Mouse (Mus musculus) Muller cell, postnatal 12 days (primary cell): ENCODE results near the gene Krt80.
"Not testable (repeated sequence)": the region's sequence is repeated elsewhere in the genome, so short reads cannot be mapped to it uniquely, and the experiment has no call there.

Source experiments
- DNase-seq: peaks from one replicate; pipeline ENCODE4 v3.0.0-alpha.2; 2015; ENCODE audit errors: inconsistent ontology term

The Krt80 gene

DNA sequence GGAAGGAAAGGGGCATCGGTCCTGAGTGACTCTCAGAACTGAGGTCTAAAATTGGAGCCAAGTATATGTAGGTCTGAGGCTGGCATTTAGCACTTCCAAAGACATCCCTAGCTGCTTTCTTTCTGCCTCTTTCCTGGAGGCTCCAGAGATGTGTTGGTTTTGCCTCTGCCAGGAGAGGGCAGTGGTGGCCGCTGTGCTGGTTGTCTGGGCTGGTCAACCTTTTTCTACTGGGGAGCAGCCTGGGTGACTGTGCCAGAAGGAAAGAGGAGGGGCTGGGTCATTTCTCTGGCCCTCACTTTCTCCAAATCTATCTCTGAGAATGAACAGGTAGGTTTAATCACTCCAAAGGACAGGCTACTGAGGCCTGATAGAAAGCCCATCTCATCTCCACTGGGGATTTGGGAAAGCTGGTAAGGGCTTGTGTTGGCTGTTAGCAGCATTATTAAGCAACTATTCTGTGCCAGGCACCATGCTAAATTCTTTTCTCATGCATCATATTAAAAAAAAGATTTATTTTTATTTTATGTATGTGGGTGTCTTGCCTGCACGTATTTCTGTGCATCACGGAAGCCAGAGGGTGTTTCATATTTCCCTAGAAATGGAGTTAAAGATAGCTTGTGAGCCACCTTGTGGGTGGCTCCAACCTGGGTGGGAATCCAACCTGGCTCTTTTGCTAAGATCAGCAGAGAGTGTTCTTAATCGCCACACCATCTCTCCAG is 28.0 kb downstream of the Krt80 start:
- peak; percentile 36 for DNase-seq

DNA sequence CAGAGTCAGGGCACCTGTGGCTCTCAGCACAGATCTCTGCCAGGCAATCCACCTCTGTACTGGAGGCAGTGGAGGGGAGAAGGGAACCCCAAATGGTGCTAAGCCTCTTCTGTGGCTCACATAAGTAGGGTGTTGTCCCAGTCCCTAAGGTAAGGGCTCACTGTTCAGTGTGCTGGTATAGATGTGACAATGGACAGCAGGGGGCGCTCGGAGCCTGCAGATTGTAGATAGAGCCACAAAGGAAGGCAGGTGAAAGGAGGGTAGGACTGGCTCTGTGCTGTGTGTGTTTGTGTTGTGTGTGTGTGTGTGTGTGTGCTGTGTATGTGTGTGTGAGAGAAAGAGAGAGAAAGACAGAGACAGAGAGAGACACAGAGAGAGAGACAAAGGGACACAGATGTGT is 30.4 kb downstream of the Krt80 start:
- DNase-seq, result peak; percentile 71

DNA sequence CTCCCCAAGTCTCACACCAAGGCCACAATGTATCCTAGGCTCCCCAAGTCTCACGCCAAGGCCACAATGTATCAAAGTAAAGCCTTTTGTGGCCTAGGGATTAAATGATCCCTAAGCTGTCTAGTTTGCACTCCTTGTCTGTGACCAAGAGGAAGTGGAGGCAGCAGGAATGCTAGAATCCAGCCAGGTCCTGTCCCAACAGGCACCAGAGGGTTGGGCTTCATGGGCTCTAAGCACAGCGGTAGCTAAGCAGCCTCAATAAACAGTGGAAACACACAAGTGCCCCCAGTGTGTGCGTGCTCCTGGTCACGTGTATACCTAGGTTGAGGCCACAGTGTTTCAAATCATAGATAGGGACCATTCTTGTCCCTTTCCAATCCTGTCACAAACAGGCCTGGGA is 31.6 kb downstream of the Krt80 start:
- no peak for DNase-seq

DNA sequence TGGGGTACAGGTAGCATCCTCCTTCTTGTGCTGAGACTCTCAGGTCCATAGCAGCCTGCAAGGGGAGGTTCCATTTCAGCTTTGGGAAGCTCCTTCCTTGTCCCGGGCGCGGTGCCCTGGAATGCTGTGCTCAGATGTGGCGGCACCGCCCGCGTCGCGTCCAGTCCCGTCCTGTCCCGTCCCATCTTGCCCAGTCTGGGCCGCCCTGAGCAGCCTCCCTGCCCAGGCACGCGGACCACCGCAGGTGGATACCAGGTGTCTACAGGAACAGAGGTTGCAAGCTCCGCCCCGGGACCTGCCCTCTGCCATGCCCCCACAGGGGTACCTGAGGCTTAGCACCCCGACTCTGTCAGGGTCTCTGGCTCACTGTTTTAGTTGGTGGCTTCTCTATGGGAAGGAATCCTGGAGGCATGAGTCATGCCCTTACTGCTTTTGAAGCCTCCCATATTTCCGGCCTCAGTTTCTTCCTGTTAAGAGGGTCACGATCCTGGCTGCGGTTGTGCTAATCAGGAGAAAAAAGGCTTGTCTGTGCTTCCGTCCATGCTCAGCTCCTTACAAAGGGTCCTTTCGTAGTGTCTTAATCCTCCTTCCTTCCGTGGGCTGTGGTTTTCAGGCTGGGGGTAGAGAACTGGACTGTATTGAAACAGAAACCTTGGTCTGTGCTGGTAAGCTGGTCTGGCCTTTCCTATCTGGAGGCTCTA is 33.3 kb downstream of the Krt80 start:
- no peak for DNase-seq

DNA sequence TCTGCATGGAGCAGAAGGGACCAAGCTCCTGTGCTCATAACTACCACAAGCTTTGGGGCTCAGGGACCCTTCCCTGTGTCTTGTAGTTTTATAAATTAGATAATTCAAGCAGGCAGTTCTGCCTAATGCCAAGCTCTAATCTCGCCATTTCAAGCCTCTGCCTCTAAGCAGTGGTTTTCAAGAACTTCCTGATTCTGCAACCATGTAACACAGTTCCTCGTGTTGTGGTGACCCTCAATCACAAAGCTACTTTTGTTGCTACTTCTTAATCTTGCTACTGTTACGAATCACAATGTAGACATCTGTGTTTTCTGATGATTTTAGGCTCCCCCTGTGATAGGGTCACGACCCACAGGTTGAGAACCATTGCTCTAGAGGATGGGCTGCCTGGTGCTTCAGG is 36.3 kb downstream of the Krt80 start:
- DNase-seq, result no peak

DNA sequence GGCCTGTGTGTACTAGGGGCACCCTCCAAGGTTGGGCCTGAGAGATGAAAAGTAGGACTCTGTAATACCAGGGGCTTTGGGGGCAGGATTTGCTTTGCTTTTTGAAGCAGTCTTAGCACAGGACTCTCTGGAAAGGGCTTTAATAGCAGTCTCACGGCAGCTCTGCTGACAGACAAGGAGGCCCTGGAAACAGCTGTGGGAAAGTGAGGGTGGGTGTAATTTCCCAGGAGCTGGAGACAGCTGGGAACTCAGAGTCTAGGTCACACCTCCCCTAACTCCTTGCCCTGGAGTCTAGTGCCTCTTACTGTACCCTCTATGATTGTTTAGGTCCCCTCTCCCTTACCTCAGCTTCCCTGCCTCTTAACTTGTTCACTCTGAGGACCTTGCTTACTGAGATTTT is 36.8 kb downstream of the Krt80 start:
- no peak for DNase-seq

DNA sequence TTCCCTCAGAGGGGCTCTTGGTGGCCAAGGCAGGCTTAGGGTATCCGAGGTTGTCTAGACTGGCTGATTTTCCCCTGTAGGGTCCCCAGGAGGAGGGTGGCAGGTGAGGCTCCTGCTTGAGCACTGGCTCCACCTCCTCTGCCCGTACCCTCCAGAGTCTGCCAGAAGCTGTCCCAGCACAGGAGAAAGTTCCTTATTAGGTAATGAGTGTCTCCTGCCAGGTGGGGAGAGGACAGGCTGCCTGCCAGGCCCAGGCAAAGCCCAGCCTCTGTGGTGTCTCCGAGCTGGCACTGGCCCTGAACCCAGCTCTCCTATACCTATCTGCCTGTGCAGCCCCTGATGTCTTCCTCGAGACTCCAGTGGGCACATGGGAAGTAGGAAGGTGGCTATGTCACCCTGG is 37.6 kb downstream of the Krt80 start:
- DNase-seq, result no peak

DNA sequence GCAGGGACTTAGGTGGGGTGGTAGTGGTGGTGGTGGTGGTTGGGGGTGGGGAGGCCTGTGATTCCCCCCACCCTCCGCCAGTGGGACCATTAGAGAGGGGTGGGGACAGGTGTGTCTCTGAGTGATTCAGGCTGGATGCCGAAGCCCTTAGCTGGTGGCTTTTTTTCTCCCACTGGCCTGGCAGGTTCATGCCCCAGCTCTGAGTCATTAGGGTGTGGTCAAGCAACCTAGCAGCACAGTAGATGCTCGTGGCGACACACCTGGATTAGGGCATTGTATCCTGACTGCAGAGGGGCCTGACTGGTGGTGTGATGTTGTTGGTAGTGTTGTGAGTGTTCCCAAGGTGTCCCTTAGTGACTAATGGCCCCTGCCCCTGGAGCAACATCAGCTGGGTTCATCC is 38.9 kb downstream of the Krt80 start:
- no peak for DNase-seq

DNA sequence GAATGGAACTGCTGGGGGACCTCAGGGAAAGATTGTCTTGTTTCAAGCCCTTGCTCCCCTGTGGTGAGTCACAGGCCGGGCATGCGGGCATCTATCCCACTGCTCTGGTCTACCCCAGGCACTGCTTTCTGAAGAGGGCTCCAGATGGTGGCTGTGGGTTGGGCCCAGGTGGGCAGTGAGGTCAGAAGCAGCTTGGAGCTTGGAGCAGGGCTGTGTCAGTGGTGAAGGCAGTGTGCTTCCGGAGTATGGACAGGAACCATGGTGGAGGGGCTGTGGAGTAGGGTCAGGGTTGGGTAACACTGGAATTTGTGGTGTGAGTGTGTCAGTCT is 40.4 kb downstream of the Krt80 start:
- DNase-seq, result peak; percentile 83

DNA sequence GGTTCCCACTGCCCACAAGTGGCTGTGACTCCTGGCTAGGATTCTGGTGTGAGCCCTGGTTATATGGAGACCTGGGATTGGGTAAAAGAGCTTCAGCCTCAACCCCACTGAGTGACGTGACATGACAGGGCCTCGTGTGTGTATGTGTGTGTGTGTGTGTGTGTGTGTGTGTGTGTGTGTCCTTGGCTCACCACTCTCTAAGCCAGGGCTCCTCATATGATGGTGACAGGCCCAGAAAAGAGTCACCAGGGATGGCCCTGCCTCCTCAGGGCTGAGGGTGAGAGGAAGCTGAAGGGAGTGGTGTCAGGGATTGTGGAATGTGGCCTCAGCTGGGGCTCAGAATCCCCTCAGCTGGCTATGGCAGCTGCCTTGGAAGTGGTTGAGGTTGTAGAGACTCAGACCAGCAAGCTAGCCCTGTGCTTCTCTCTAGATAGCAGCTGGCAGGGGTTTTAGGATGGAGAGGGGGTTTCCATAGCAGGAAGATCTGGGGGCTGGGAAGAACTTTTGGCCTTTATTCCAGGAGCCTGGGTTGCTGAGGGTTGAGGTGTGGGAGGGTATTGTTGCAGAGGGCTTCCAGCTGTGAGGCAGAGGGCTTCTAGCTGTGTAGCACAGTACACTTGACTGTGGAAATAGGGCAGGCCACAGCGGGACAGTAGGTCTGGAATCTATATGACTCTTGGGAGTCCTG is 40.9 kb downstream of the Krt80 start:
- DNase-seq, result peak; percentile 43

DNA sequence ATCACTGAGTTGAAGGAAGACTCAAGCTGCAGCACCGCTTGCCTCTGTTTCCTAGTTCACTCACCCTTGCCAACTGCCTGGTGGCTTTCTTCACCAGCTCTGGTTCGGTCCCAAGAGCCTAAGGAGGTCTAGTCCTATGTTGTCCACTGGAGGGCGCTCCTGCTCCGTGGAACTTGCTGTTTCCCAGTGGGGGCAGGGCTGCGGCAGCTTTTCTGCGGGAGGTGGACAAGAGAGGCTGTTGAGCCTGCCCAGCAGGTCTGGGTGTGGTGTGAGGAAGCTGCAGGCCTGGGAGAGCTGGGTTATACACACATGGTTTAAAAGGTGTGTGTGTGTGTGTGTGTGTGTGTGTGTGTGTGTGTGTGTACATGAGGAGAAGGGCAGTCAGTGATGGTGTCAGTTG is 42.7 kb downstream of the Krt80 start:
- peak; percentile 78 for DNase-seq

DNA sequence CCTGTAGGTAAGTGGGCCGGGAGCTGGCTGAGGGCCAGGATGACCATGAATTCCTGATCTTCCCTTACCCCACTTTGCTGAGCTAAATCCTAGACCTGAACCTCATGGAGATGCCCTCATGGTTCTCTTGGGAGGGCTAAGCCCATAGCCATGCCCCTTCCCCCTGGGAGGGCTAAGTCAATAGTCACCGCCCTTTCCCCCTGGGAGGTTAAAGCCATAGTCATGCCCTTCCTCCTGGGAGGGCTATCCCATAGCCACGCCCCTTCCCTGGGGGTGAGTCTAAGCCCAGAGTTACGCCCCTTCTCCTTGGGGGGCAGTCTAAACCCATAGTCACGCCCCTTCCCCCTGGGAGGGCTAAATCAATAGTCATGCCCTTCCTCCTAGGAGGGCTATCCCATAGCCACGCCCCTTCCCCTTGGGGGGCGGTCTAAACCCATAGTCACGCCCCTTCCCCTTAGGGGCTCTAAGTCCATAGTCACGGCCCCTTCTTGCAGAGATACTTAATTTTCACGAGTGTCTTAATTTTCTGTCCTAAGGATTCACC is 43.9 kb downstream of the Krt80 start:
- DNase-seq, result no peak

DNA sequence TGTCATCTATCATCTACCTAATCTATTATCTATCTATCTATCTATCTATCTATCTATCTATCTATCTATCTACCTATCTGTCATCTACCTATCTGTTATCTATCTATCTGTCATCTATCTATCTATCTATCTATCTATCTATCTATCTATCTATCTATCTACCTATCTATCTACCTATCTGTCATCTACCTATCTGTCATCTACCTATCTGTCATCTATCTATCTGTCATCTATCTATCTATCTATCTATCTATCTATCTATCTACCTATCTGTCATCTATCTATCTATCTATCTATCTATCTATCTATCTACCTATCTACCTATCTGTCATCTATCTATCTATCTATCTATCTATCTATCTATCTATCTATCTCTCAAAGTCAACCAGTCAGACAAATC is 45.6 kb downstream of the Krt80 start:
- not testable (repeated sequence) for DNase-seq

DNA sequence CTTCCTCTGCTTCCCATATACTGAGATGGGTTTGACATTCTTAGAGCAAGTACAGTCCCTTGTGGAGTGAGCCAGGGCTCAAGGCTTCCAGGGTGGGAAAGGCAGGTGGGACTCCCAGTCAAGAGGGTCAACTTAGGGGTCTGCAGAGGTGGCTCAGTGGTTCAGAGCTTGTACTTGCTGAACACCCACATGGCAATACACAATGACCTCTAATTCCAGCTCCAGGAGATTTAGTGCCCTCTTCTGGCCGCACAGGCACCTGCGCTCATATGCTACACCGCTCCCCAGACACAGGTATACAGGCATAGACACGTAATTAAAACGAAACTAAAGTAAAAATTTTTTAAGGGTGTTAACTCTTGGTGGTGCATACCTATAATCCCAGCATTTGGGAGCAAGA is 46.5 kb downstream of the Krt80 start:
- no peak for DNase-seq

DNA sequence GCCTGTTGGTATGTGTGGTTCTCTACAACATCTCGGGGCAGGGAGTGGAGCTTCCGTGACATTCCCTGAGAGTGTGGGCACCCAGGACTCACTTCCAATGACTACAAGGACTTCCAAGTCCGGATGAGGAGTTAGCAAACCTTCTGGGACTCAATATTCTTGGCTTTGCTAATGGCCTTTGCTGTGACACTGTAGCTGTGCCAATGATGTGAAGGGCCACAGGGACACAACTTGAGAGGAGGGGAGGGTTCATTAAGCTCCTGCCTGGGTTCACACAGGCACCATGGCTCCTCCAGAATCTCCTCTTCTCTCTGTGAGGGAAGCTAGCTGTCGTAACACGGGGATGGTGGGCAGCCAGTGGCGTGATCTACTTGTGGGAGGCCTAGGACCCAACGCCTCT is 47.3 kb downstream of the Krt80 start:
- no peak for DNase-seq

DNA sequence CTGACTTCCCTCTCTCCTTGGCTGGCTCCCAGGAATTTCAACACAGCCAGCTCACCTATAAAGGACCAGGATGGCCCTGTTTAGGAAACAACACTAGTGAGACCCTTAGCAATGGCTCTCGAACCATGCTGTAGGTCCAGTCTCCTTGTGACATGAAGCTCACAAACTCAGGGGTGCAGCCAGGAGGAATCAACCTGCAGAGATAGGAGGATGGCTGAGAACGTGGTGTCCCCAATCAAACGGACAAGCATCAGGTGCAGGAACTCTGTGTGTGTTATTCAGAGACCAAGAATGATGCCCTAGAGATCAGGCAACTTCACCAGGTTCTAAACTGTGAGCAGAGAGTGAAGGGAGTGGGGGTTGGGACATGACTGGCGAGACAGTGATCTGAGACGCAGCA is 47.9 kb downstream of the Krt80 start:
- no peak for DNase-seq

DNA sequence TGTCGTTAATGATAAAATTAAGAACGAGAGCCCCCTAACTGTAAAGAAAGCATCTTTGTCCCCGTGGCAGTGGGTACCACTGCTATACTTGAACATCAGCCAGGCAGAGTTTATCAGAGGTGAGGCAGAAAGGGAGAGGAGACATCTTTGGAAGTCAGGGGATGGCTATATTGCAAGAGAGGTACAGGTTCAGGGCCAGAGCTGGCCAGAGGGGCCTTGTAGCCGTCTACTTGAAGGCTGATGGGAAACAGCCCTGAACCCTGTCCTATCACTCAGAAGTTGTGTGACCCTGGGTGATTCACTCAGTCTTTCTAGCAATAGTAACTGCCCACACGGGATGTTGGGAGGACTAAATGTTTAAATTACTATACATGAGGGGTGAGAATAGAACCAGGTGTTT is 48.8 kb downstream of the Krt80 start:
- DNase-seq, result no peak

DNA sequence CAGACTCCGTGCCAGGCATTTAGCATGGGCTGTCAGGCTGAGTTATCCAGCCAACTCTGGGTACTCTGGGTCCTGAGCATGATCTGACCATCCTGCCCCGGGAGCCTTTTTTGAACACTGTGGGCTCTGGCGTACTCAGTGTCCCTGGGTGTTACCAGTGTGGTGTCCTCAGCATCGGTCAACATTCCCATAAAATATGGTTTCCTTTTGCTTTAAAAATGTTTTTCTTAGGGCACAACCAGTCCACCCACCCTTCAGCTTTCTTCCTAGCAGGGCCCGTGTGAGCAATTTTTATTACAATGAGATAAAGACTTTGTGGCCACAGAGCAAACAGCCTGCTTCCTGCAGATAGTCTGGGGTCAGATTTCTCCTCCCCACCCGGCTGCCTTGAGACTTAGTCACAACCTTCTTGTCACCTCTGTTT is 49.3 kb downstream of the Krt80 start:
- peak; percentile 42 for DNase-seq

DNA sequence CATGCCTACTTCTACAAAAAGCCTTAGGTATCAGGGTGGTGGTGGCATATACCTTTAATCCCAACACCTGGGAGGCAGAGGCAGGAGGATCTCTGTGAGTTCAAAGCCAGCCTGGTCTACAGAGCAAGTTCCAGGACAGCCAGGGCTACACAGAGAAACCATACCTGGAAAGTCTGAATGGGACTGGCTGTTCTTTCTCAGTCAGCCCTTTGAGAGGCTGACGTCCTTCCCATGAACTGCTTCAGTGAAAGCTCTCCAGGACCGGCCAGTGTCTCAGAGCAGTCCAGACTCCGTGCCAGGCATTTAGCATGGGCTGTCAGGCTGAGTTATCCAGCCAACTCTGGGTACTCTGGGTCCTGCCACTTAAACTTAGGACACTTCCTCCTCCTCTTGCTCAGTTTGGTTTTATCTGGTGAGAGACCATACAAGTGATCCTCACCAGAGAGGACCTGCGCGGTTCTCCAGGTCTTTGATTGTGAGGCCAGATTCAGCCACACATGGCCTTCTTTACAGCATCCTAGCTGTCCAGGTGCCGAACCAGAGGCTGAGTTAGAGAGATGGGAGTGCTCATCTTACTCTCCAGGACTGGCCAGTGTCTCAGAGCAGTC is 49.8 kb downstream of the Krt80 start:
- no peak for DNase-seq

DNA sequence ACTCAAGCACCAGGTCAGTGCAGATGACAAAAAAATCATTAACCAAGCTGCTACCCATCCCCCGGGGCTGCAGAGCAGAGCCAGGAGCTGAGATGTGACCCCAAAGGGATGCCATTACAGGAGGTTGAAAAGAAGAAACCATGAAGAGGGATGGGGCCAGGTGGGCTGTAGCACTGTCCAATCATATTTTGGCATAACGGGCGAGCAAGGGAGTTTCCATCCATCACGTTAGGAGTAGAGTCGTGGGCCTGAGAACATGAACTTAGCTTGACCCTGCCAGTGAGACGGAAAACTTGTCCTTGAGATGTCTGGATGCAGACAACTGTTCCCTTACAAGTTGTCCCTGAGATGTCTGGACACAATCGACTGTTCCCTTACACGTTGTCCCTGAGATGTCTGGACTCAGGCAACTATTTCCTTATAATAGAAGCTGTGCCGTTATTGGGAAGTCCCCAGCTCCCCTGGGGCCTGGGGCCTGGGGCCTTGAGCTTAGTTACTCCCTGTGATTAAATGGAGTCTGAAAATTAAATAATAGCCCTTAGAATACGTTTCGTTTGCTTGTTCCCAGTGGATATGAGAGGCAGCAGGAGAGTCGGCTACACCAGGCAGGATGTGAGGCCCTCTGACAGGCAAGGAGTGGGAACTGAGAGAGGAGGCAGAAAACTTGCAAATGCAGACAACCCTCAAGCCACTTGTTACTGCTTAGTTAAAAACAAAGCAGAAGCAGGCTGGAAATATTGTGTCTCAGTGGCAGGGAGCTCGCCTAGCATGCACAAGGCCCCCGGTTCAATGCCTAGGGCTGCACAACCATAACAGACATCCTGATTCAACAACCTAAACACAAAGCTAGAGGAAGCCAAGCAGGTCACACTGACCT is 50.8 kb downstream of the Krt80 start:
- DNase-seq, result no peak

DNA sequence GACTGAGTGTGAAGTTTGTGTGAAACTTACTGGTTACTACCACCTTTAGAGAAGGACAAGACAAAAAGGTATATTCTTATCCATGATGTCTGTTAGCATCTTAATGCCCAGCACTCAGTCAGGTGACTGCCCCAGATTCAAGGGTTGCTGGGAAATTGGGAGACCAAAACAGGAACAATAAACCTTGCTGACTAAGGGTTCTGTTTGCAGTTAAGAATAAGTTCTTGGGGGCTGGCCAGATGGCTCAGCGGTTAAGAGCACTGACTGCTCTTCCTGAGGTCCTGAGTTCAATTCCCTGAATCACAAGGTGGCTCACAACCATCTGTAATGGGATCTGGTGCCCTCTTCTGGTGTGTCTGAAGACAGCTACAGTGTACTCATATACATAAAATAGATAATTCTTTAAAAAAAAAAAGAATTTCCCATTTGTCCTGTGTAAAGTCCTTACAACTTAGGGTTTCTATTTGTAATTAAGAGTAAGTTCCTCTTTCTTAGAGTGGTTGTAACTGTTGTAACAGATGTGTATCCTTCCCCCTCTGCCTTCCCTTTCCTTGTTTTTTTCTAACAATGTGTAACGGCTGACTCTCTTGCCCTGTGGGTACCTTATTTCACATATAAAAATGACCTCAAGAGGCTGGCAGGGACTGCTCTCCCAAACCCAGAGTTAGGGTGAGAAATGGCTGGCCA is 52.0 kb downstream of the Krt80 start:
- no peak for DNase-seq
